Mouse (Mus musculus): ENCODE data around the gene Mfap5.

GRCm38 (mm10) chr6:122495082-122495881 lies 10.4 kb upstream of the Mfap5 start:
- no peak for TF ChIP-seq POLR2A (IDR thresholded peaks at IDR 0.05; ENCODE audit: borderline replicate concordance, extremely low read depth, insufficient read depth, insufficient read length, poor library complexity, severe bottlenecking)
- no peak for TF ChIP-seq CTCF (IDR thresholded peaks at IDR 0.05; ENCODE audit: borderline replicate concordance, extremely low read depth, insufficient read depth, insufficient read length)

Data from brain, embryonic 14.5 days (tissue).